Mouse (Mus musculus): ENCODE measurements around the gene Snrpg. TPM values are rescaled to one million over a fixed set of nuclear protein-coding genes. Genes with fewer than 3 reads are reported as not detected.

Snrpg gene
- polyA plus RNA-seq, 1 experiment from 2014 or later, result 510 TPM

DNA sequence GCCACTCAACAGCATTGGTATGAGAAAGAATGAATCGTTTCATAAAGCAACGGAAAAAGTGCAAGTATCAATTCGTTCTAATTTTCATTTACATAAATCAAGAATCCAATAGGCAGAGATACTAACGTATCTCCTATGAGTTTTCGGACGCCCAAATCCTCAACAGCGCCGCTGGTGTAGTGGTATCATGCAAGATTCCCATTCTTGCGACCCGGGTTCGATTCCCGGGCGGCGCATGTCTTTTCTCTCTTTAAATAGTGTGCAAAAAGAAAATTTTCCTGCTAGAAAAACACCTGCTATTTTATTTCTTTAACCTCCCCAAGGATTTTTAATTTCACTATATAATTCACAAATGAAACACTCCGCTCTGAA is 32.6 kb downstream of the Snrpg start:
- peaks cover 41% of the 10 kb centered on the region for H3K4me1 ChIP-seq
- peak overlapping the region; percentile 96 for H3K9ac ChIP-seq
- H3K4me3 ChIP-seq, result peak overlapping the region; percentile 98
- H3K36me3 ChIP-seq, result peaks cover 21% of the 10 kb centered on the region
- peak; percentile 73 for ATAC-seq
- H3K27ac ChIP-seq, result peak overlapping the region; percentile 96
- H3K27me3 ChIP-seq (replicated peaks), result no peaks in the 10 kb centered on the region
- WGBS (ENCODE audit: insufficient replicate concordance), result under 1% methylated on average over 15 of the region's 15 CpGs
- H3K4me2 ChIP-seq, result peak overlapping the region; percentile 80
- no peaks in the 10 kb centered on the region for H3K9me3 ChIP-seq (replicated peaks)

DNA sequence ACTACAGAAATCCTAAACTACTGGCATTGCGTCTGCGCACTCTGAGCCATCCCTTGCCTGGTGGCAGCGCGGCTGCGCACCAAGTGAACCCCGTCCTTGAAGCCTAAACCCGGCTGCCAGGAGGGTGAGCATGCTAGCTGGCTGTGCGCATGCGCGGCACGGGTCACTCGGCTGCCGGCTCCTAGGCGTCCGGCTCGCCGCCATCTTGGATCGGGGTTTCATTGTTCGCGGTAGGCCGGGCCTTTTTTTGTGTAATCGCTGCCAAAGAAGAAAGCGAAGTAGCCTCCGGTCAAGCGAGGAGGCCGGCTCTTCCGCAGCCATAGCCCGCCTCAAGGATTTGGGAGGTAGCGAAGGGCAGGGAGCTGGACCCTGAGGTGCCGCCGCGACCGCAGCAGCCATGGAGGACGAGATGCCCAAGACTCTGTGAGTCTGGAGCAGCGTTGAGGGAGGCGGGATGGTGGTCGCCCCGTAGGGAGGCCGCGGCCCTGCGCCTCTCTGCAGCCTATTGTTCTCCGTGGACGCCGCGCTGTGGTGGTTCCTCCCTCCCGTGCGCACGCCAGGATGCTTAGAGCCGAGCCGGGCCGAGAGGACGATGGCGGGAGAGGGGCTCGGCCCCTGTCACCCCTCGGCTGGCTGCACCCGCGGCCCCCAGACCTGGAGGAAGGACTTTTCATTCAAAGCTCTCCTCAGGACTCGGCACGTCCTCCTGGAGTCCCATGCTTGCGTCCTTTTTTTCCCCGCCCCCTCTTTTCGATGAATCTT is 33.2 kb downstream of the Snrpg start, which contains the start of gene Tia1:
Gene Tia1, plus strand, starts transcription at position 120 of the 762 bp plus-strand sequence.
- WGBS (ENCODE audit: insufficient replicate concordance), result under 1% methylated on average over 62 of the region's 62 CpGs

DNA sequence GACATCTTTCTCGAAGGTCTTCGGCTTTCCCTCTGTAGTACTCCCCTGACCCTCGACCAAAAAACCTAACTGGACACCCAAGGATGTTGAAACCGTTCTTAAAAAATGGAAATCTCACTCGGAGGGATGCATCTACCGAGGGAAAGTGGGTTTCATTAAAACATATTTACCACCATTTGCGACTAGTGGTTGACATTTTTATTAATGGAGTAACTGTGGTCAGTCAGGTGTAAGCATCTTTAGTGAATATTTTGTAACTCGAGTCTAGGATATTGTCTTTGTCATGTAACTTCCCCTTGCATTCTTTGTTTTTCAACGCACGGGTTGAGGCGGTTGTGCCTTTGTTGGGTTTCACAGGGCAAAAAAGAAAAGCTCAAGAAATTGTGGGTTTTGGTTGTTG is 33.9 kb downstream of the Snrpg start:
- Histone ChIP-seq H3K4me1 (peaks cover 41% of the 10 kb centered on the region), H3K9ac (peak overlapping the region; percentile 96), H3K4me3 (peak overlapping the region; percentile 98), H3K27ac (peak overlapping the region; percentile 96), H3K27me3 (replicated peaks) (no peaks in the 10 kb centered on the region), H3K4me2 (peak overlapping the region; percentile 80), H3K36me3 (peaks cover 25% of the 10 kb centered on the region), H3K9me3 (replicated peaks) (no peaks in the 10 kb centered on the region)
- under 1% methylated on average over 11 of the region's 11 CpGs for WGBS (ENCODE audit: insufficient replicate concordance)
- ATAC-seq, result no peak

More for the DNA sequence above, 33.2 kb downstream of the Snrpg start, which contains the start of gene Tia1:
- Histone ChIP-seq H3K4me3 (peak within 1 kb of the TSS; percentile 98), H3K27me3 (replicated peaks) (no peaks in the 10 kb centered on the region), H3K9ac (peak within 1 kb of the TSS; percentile 96), H3K9me3 (replicated peaks) (no peaks in the 10 kb centered on the region), H3K4me2 (peak within 1 kb of the TSS; percentile 80), H3K36me3 (peaks cover 25% of the 10 kb centered on the region), H3K27ac (peak within 1 kb of the TSS; percentile 96), H3K4me1 (peaks cover 41% of the 10 kb centered on the region)
- peak; percentile 95 for ATAC-seq

DNA sequence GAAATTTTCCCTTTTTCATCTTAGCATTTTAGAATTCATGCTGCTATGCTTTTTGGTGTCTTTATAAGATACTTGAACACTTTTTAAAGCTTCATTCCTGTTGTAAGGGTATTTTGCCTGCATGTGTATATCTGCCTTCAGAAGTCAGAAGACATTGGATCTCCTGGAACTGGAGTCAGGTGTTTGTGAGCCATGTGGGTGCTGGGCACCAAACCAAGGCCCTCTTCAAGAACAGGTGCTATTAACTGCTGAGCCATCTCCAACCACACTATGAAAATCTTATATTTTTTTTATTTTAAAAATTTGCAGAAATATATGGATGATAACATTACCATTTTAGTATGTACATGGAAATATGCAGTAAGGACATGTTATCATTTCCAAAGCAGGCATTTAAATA is 35.2 kb downstream of the Snrpg start:
- Histone ChIP-seq H3K4me1 (peaks cover 36% of the 10 kb centered on the region), H3K4me3 (no peak overlapping the region), H3K4me2 (0 out of 2 replicates have a peak overlapping the region, but pooled peaks have one; percentile 27), H3K27ac (no peak overlapping the region), H3K9ac (no peak overlapping the region), H3K27me3 (replicated peaks) (no peaks in the 10 kb centered on the region), H3K9me3 (replicated peaks) (no peaks in the 10 kb centered on the region), H3K36me3 (peaks cover 25% of the 10 kb centered on the region)
- ATAC-seq, result no peak

DNA sequence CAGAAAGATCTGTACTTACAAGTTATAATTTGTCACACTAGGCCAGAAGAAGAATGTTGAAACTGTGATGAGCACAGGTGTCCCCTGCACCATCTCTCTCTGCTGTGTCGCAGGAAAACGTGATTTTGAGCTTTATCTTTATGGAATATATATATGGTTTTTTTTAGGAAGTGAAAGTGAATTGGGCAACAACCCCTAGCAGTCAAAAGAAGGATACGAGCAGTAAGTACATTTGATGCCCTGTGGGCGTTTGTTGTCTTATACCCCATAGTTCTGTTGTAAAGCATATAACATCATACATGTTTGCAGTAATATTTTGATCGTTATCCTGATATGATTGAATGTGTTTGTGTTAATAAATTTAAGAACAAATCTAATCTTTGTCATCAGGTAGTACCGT is 47.6 kb downstream of the Snrpg start:
- H3K9ac ChIP-seq, result no peak overlapping the region
- no peak overlapping the region for H3K4me3 ChIP-seq
- H3K27ac ChIP-seq, result no peak overlapping the region
- no peak overlapping the region for H3K4me2 ChIP-seq
- no peaks in the 10 kb centered on the region for H3K4me1 ChIP-seq
- no peaks in the 10 kb centered on the region for H3K27me3 ChIP-seq (replicated peaks)
- WGBS (ENCODE audit: insufficient replicate concordance), result 72% methylated on average over 6 of the region's 6 CpGs
- no peaks in the 10 kb centered on the region for H3K9me3 ChIP-seq (replicated peaks)
- H3K36me3 ChIP-seq, result peaks cover 79% of the 10 kb centered on the region
- no peak for ATAC-seq

DNA sequence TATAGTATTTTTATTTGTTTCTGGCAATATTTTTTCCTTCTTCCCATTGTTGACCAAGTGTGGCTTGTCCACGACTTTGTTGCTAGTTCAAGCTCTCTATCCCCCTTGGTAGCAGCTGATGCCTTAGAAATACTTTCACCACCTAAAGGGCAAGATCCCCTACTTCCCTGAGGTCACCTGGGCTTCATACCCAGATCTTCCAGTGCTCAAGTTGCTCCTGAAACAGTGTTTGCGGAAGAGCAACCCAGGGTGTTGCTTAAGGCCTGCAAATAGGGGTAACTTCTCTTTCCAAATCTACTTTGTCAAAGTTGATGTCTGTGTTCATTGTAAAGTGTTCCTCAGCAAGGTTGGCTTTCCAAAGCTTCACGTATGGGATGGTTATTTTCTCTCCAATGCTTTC is 48.1 kb downstream of the Snrpg start:
- no peak overlapping the region for H3K9ac ChIP-seq
- no peak for ATAC-seq
- no peaks in the 10 kb centered on the region for H3K9me3 ChIP-seq (replicated peaks)
- WGBS (ENCODE audit: insufficient replicate concordance), result 84% methylated on average over 3 of the region's 3 CpGs
- H3K4me1 ChIP-seq, result no peaks in the 10 kb centered on the region
- H3K4me2 ChIP-seq, result no peak overlapping the region
- peaks cover 77% of the 10 kb centered on the region for H3K36me3 ChIP-seq
- no peak overlapping the region for H3K4me3 ChIP-seq
- H3K27ac ChIP-seq, result no peak overlapping the region
- H3K27me3 ChIP-seq (replicated peaks), result no peaks in the 10 kb centered on the region

DNA sequence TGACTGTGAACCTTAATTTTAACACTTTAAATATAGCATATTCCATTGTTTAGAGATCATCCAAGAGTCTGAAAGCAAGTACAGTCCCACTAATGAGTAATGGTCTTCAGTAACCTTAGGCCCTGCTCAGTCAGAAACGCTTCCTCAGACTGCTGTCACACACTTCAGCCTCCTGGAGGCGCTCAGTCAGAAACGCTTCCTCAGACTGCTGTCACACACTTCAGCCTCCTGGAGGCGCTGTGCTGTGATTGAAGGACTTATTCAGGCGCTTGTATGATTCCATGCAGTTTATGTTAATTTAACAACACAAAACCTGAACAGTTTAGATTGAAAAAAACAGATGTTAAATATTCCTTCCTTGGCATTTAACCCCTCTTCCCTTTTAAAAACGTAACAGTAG is 49.4 kb downstream of the Snrpg start:
- H3K9ac ChIP-seq, result no peak overlapping the region
- no peak for ATAC-seq
- no peak overlapping the region for H3K4me2 ChIP-seq
- peaks cover 79% of the 10 kb centered on the region for H3K36me3 ChIP-seq
- WGBS (ENCODE audit: insufficient replicate concordance), result 78% methylated on average over 6 of the region's 6 CpGs
- no peak overlapping the region for H3K4me3 ChIP-seq
- no peaks in the 10 kb centered on the region for H3K27me3 ChIP-seq (replicated peaks)
- H3K4me1 ChIP-seq, result no peaks in the 10 kb centered on the region
- H3K9me3 ChIP-seq (replicated peaks), result no peaks in the 10 kb centered on the region
- no peak overlapping the region for H3K27ac ChIP-seq

DNA sequence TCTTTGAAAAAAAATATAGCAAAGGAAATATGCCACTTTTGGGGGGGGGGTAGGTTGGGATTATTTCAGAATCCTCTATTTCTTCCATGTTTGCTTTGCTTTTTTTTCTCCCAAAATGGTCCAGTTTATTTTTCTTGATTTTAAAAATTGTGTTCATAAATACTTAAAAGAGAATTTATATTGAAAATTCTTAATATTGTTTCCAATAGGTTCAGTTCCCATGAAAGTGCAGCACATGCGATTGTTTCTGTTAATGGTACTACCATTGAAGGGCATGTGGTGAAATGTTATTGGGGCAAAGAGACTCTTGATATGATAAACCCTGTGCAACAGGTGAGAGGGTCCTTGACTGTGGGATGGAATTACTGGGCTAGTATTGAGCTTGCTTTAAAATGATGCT is 55.3 kb downstream of the Snrpg start, which contains the start of gene Gm44790:
Gene Gm44790, plus strand, starts transcription at position 301 of the 400 bp plus-strand sequence.
- no peak within 1 kb of the TSS for H3K9ac ChIP-seq
- 81% methylated on average over 1 of the region's 1 CpGs for WGBS (ENCODE audit: insufficient replicate concordance)
- H3K4me3 ChIP-seq, result no peak within 1 kb of the TSS
- H3K36me3 ChIP-seq, result peaks cover 77% of the 10 kb centered on the region
- H3K9me3 ChIP-seq (replicated peaks), result no peaks in the 10 kb centered on the region
- no peaks in the 10 kb centered on the region for H3K4me1 ChIP-seq
- H3K4me2 ChIP-seq, result no peak within 1 kb of the TSS
- no peak for ATAC-seq
- no peaks in the 10 kb centered on the region for H3K27me3 ChIP-seq (replicated peaks)
- H3K27ac ChIP-seq, result no peak within 1 kb of the TSS

Other genes starting within 250 kb of the Snrpg start
- 1.4 and 2.1 TPM in 2 replicates for gene Tgfa, start 176.1 kb upstream of the Snrpg start, polyA plus RNA-seq (2016; fragmentation: Nextera tagmentation; extraction: Ambion mirVana)
- gene Fam136a, start 5.7 kb upstream of the Snrpg start, polyA plus RNA-seq (2016; fragmentation: Nextera tagmentation; extraction: Ambion mirVana), result 104 and 111 TPM in 2 replicates
- gene Pcyox1, start 25.9 kb downstream of the Snrpg start, polyA plus RNA-seq (2016; fragmentation: Nextera tagmentation; extraction: Ambion mirVana), result 41.5 and 45.9 TPM in 2 replicates
- 45.2 and 46.2 TPM in 2 replicates for gene Tia1, start 32.9 kb downstream of the Snrpg start, polyA plus RNA-seq (2016; fragmentation: Nextera tagmentation; extraction: Ambion mirVana)
- gene Gm44790, start 55.4 kb downstream of the Snrpg start, polyA plus RNA-seq (2016; fragmentation: Nextera tagmentation; extraction: Ambion mirVana), result not detected in 2 replicates
- 17.9 and 18.8 TPM in 2 replicates for gene C87436, start 67.1 kb downstream of the Snrpg start, polyA plus RNA-seq (2016; fragmentation: Nextera tagmentation; extraction: Ambion mirVana)
- gene Pcbp1, start 155.0 kb downstream of the Snrpg start, polyA plus RNA-seq (2016; fragmentation: Nextera tagmentation; extraction: Ambion mirVana), result 465 and 466 TPM in 2 replicates

All from liver, embryonic 12.5 days (tissue).